Mouse (Mus musculus) embryonic facial prominence, embryonic 12.5 days (tissue): ENCODE results near the gene Bpifa6. TPM values are rescaled to one million over a fixed set of nuclear protein-coding genes. Genes with fewer than 3 reads are reported as not detected.
"Not testable (repeated sequence)": the region's sequence is repeated elsewhere in the genome, so short reads cannot be mapped to it uniquely, and the experiment has no call there.

Experiments used
- ATAC-seq: fragments of 200-750 bp; cut with Nextera tagmentation; 2 replicates; pipeline ENCODE4 v1.8.0; 2017; ENCODE audit not compliant: insufficient number of reproducible peaks, insufficient read depth, low FRiP score, low TSS enrichment
- H3K27ac ChIP-seq: fragments of 300-500 bp; sonication (generic); 2 replicates; pipeline ENCODE4 v1.5.1; 2016; ENCODE audit warnings: mild to moderate bottlenecking
- H3K27me3 ChIP-seq: fragments of 300-500 bp; sonication (generic); 2 replicates; pipeline ENCODE4 v1.6.1; 2016; ENCODE audit warnings: mild to moderate bottlenecking, moderate library complexity
- H3K36me3 ChIP-seq: fragments of 300-500 bp; sonication (generic); 2 replicates; pipeline ENCODE4 v1.6.1; 2016; ENCODE audit warnings: mild to moderate bottlenecking
- H3K4me1 ChIP-seq: fragments of 300-500 bp; sonication (generic); 2 replicates; pipeline ENCODE4 v1.6.1; 2016
- H3K4me2 ChIP-seq: fragments of 300-500 bp; sonication (generic); replicated peaks from 2 replicates; pipeline ENCODE4 v1.6.1; 2016; ENCODE audit warnings: mild to moderate bottlenecking, moderate library complexity
- H3K4me3 ChIP-seq: fragments of 300-500 bp; sonication (generic); 2 replicates; pipeline ENCODE4 v1.5.1; 2016; ENCODE audit warnings: mild to moderate bottlenecking
- H3K9ac ChIP-seq: fragments of 300-500 bp; sonication (generic); 2 replicates; pipeline ENCODE4 v1.6.1; 2016; ENCODE audit warnings: mild to moderate bottlenecking, moderate library complexity
- H3K9me3 ChIP-seq: fragments of 300-500 bp; sonication (generic); 2 replicates; pipeline ENCODE4 v1.6.1; 2016; ENCODE audit warnings: mild to moderate bottlenecking, moderate library complexity
- WGBS: fragments of 180-500 bp; shearing (Covaris S2); methylation state at CpG from one replicate; pipeline ENCODE4 v1.1.7; 2016; 5-methylcytosine and 5-hydroxymethylcytosine counted together
- polyA plus RNA-seq: library from polyadenylated mRNA; unstranded; fragments of >200 nt; fragmentation: Nextera tagmentation; extraction: Ambion mirVana; gene quantifications from 2 replicates; pipeline ENCODE4 v1.2.1, GENCODE M21; 2016

Bpifa6 gene
- polyA plus RNA-seq, 1 experiment from 2014 or later, result not detected

DNA sequence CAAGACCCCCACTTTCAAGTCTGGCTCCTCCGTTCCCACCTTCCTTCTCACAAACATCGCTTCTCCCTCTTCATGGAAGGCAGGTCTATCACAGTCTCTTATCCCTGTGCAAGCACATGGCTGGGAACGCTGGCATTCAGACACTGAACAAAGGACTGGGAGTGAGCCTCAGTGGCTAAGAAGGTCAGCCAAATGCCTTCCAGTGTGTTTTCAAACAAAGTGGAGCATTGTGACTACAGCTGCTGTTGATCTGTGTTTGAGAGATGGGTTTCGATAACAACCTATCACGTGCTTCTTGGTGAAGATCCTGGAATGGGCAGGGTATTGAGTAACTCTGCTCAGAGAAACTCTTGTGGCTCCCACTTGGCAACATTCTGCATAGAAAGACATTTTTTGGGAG is 4.5 kb upstream of the Bpifa6 start:
- no peak overlapping the region for H3K27ac ChIP-seq
- H3K9me3 ChIP-seq, result no peaks in the 10 kb centered on the region
- 55% methylated on average over 5 of the region's 5 CpGs for WGBS
- H3K4me1 ChIP-seq, result no peaks in the 10 kb centered on the region
- H3K27me3 ChIP-seq, result no peaks in the 10 kb centered on the region
- no peak overlapping the region for H3K9ac ChIP-seq
- no peak for ATAC-seq
- H3K4me2 ChIP-seq, result no peak overlapping the region
- no peak overlapping the region for H3K4me3 ChIP-seq
- H3K36me3 ChIP-seq, result no peaks in the 10 kb centered on the region

DNA sequence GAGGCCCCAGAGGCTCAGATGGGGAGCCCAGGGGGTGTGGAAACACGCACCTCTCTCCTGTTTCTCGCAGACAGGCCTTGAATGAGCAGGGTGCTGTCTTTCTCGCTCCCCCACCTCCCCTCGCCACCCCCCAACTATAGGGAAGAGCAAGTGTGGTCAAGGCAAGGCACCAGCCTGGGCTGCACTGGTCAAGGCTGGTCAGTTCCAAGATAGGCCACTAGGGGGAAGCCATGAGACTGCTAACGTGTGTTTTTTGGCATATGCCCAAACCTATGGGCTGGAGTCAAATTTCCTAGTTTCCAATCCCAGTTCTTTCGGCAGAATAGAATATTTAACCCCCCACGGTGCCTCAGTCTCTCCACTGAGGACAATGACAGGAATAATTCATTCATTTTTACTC is 21.0 kb downstream of the Bpifa6 start:
- Histone ChIP-seq H3K9ac (no peak overlapping the region), H3K36me3 (no peaks in the 10 kb centered on the region), H3K4me2 (no peak overlapping the region), H3K4me3 (no peak overlapping the region), H3K4me1 (no peaks in the 10 kb centered on the region), H3K27ac (no peak overlapping the region), H3K27me3 (no peaks in the 10 kb centered on the region), H3K9me3 (no peaks in the 10 kb centered on the region)
- ATAC-seq, result 0 out of 2 replicates have a peak, but pooled peaks have one; percentile 38
- 3% methylated on average over 7 of the region's 7 CpGs for WGBS

DNA sequence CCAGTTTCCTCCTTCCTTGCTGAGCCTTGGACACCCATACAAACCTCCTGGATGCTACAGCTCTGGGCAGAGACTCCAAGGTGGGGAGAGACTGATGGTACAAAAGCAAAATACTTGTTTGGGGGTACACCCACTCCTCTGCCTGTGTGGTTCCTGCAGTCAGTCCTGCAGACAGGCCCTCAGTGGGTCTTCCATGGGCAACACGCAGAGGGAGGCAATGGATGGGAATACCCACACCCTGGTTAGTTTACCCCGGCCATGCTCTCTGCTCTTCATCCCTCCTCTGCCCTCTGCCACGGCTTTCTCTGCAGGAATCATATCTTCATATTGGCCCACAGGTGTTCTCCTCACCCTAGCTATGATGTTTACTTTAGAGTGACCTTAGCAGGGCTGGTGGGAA is 25.8 kb downstream of the Bpifa6 start:
- H3K9ac ChIP-seq, result no peak overlapping the region
- H3K27ac ChIP-seq, result no peak overlapping the region
- H3K9me3 ChIP-seq, result no peaks in the 10 kb centered on the region
- H3K4me1 ChIP-seq, result no peaks in the 10 kb centered on the region
- ATAC-seq, result no peak
- 78% methylated on average over 3 of the region's 3 CpGs for WGBS
- H3K27me3 ChIP-seq, result no peaks in the 10 kb centered on the region
- no peak overlapping the region for H3K4me3 ChIP-seq
- no peaks in the 10 kb centered on the region for H3K36me3 ChIP-seq
- H3K4me2 ChIP-seq, result no peak overlapping the region

- H3K4me3 ChIP-seq, result no peak overlapping the region
- no peak overlapping the region for H3K27ac ChIP-seq
- no peaks in the 10 kb centered on the region for H3K9me3 ChIP-seq
- ATAC-seq, result no peak
- H3K36me3 ChIP-seq, result no peaks in the 10 kb centered on the region
- no peaks in the 10 kb centered on the region for H3K27me3 ChIP-seq
- H3K4me1 ChIP-seq, result no peaks in the 10 kb centered on the region
- H3K9ac ChIP-seq, result no peak overlapping the region
- H3K4me2 ChIP-seq, result no peak overlapping the region
These were observed 26.3 kb downstream of the Bpifa6 start for GRCm38 (mm10) chr2:154001056-154001455.

GRCm38 (mm10) chr2:154004456-154004855 is 29.7 kb downstream of the Bpifa6 start:
- Histone ChIP-seq H3K4me3 (no peak overlapping the region), H3K4me1 (no peaks in the 10 kb centered on the region), H3K9me3 (no peaks in the 10 kb centered on the region), H3K36me3 (no peaks in the 10 kb centered on the region), H3K27me3 (no peaks in the 10 kb centered on the region), H3K9ac (no peak overlapping the region), H3K27ac (no peak overlapping the region), H3K4me2 (no peak overlapping the region)
- ATAC-seq, result no peak
- 70% methylated on average over 1 of the region's 1 CpGs for WGBS

- no peak overlapping the region for H3K27ac ChIP-seq
- no peak overlapping the region for H3K4me3 ChIP-seq
- ATAC-seq, result no peak
- 79% methylated on average over 1 of the region's 1 CpGs for WGBS
- H3K36me3 ChIP-seq, result no peaks in the 10 kb centered on the region
- no peak overlapping the region for H3K9ac ChIP-seq
- H3K27me3 ChIP-seq, result no peaks in the 10 kb centered on the region
- no peak overlapping the region for H3K4me2 ChIP-seq
- no peaks in the 10 kb centered on the region for H3K9me3 ChIP-seq
- H3K4me1 ChIP-seq, result no peaks in the 10 kb centered on the region
These were observed 30.3 kb downstream of the Bpifa6 start for GRCm38 (mm10) chr2:154005094-154005493.

GRCm38 (mm10) chr2:154005734-154006133 is 31.0 kb downstream of the Bpifa6 start:
- no peak for ATAC-seq
- H3K9me3 ChIP-seq, result no peaks in the 10 kb centered on the region
- 85% methylated on average over 4 of the region's 4 CpGs for WGBS
- H3K36me3 ChIP-seq, result no peaks in the 10 kb centered on the region
- H3K4me3 ChIP-seq, result no peak overlapping the region
- no peak overlapping the region for H3K4me2 ChIP-seq
- no peak overlapping the region for H3K9ac ChIP-seq
- H3K4me1 ChIP-seq, result no peaks in the 10 kb centered on the region
- no peak overlapping the region for H3K27ac ChIP-seq
- no peaks in the 10 kb centered on the region for H3K27me3 ChIP-seq

DNA sequence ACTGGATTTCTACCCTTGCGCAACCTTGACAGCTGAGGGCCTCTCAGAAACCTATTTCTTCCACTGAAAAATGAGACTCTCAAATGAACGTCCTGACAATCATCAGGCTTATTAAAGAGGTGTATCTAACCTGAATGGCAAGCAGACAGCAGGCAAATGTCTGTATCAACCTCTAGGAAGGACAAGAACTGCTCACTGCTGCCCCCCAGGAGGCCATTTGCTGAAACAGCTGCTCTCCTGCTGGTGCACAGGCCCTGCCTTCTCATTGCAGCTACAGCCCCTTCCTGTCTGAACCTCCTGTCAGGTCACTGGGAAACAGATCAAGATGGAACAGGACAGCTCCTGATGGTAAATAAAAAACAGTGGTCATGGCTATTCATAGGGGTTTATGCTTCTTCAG is 31.6 kb downstream of the Bpifa6 start:
- WGBS, result 85% methylated on average over 2 of the region's 2 CpGs
- Histone ChIP-seq H3K27ac (no peak overlapping the region), H3K4me1 (no peaks in the 10 kb centered on the region), H3K36me3 (no peaks in the 10 kb centered on the region), H3K27me3 (no peaks in the 10 kb centered on the region), H3K4me3 (no peak overlapping the region), H3K9ac (no peak overlapping the region), H3K4me2 (no peak overlapping the region), H3K9me3 (no peaks in the 10 kb centered on the region)
- no peak for ATAC-seq

GRCm38 (mm10) chr2:154007381-154007780 is 32.6 kb downstream of the Bpifa6 start:
- Histone ChIP-seq H3K36me3 (no peaks in the 10 kb centered on the region), H3K4me2 (no peak overlapping the region), H3K27me3 (no peaks in the 10 kb centered on the region), H3K9ac (no peak overlapping the region), H3K27ac (no peak overlapping the region), H3K9me3 (no peaks in the 10 kb centered on the region), H3K4me3 (no peak overlapping the region), H3K4me1 (no peaks in the 10 kb centered on the region)
- 80% methylated on average over 1 of the region's 1 CpGs for WGBS
- ATAC-seq, result no peak

DNA sequence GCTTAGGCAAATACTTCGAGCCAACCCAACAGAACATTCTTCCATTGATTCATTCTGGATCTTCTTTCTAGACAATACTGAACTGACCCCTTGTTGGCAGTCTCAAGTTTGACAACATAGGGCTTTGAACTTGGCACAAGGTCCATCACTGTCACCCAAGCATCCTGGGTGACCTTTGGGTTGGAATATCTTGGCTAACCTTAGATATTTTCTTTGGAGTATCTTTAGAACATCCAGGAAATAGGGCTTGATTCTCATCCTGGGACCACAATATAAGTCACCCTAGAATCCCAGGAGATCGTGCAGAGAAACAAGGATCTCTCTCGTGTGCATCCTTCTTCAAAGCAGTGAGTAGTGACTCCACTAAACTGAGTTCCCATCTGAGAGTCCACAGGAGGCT is 33.2 kb downstream of the Bpifa6 start, which contains the start of gene Bpifa2:
Gene Bpifa2 (plus strand): TSS at position 301 of the 400 bp plus-strand sequence.
- WGBS, result 74% methylated on average over 3 of the region's 3 CpGs
- H3K9me3 ChIP-seq, result no peaks in the 10 kb centered on the region
- H3K27ac ChIP-seq, result no peak within 1 kb of the TSS
- no peak for ATAC-seq
- no peaks in the 10 kb centered on the region for H3K4me1 ChIP-seq
- H3K27me3 ChIP-seq, result no peaks in the 10 kb centered on the region
- H3K36me3 ChIP-seq, result no peaks in the 10 kb centered on the region
- no peak within 1 kb of the TSS for H3K4me3 ChIP-seq
- H3K4me2 ChIP-seq, result no peak within 1 kb of the TSS
- H3K9ac ChIP-seq, result no peak within 1 kb of the TSS

DNA sequence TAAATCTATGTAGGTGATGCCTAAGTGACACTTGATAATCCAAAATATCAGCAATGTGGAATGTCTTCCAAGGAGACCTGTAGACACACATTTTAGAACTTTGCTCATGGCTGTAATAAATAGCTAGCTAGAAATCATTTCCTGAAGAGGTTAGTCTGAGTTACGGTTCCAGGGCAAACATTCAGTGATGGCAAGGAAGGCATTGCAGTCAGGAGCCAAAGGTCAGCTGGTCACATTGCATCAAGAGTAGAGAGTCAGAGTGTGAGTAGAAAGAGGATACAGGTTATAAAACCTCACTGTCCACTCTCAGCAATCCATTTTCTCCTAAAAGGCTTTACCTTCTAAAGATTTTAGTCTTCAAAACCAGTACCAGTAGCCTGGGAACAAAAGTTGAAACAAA is 43.2 kb downstream of the Bpifa6 start:
- Histone ChIP-seq H3K4me3 (no peak overlapping the region), H3K9me3 (no peaks in the 10 kb centered on the region), H3K4me1 (no peaks in the 10 kb centered on the region), H3K4me2 (no peak overlapping the region), H3K9ac (no peak overlapping the region), H3K36me3 (no peaks in the 10 kb centered on the region), H3K27me3 (no peaks in the 10 kb centered on the region), H3K27ac (no peak overlapping the region)
- 63% methylated on average over 1 of the region's 1 CpGs for WGBS
- no peak for ATAC-seq

DNA sequence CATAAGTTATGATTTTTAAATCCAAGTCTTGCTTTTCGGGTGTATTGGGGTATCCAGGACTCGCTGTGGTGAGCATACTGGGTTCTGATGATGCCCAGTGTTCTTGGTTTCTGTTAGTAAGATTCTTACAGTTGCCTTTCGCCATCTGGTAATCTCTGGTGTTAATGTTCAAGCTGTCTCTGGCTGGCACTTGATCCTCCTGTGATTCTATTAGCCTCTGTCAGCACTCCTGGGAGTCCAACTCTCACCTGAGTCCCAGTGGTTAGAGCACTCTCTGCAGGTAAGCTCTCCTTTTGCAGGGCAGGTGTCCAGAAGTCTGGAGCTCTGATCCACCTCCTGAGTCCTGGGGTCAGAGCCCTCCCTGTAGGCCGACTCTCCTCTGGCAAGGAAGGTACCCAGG is 49.9 kb downstream of the Bpifa6 start:
- not testable (repeated sequence) for H3K4me1 ChIP-seq, H3K4me2 ChIP-seq, ATAC-seq, H3K9me3 ChIP-seq, H3K9ac ChIP-seq, H3K4me3 ChIP-seq, H3K27me3 ChIP-seq, H3K36me3 ChIP-seq, H3K27ac ChIP-seq
- 87% methylated on average over 4 of the region's 4 CpGs for WGBS

DNA sequence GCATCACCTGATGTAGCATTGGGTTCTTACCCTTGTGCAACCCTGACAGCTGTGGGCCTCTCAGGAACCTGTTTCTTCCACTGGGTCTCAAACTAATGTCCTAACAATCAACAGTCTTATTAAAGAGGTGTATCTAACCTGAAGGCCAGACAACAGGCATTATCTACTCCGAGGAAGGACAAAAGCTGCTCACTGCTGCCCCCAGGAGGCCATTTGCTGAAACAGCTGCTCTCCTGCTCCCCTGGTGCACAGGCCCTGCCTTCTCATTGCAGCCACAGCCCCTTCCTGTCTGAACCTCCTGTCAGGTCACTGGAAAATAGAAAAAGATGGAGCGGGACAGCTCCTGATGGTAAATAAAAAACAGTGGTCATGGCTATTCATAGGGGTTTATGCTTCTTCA is 64.2 kb downstream of the Bpifa6 start:
- Histone ChIP-seq H3K4me1 (no peaks in the 10 kb centered on the region), H3K9ac (no peak overlapping the region), H3K4me3 (no peak overlapping the region), H3K4me2 (no peak overlapping the region), H3K9me3 (no peaks in the 10 kb centered on the region), H3K27ac (no peak overlapping the region), H3K36me3 (no peaks in the 10 kb centered on the region), H3K27me3 (no peaks in the 10 kb centered on the region)
- ATAC-seq, result no peak
- WGBS, result 69% methylated on average over 2 of the region's 2 CpGs
